Mouse (Mus musculus) gastrocnemius, postnatal 36 days (tissue): ENCODE results near the gene Ano2. TPM values are rescaled to one million over a fixed set of nuclear protein-coding genes. Genes with fewer than 3 reads are reported as not detected.

Experiments used
- DNase-seq, 2 experiments: peaks; one replicate each; pipeline ENCODE4 v3.0.0; 2022
- intact Hi-C: fragments of 180-260 bp; cut with DNase I; formaldehyde crosslinking; loops from one replicate; pipeline ENCODE4 v1.15.1; 2025
- total RNA-seq, 2 experiments: library from RNA; stranded (reverse); gene quantifications; 2 replicates each; pipeline ENCODE4 v1.2.3; 2021

Gene Ano2
- total RNA-seq, 2 experiments from 2014 or later = not detected

- DNase-seq = no peak
- intact Hi-C loops = no loop called here
Observed at GRCm38 (mm10) chr6:125879306-125879705, 189.1 kb downstream of the Ano2 start.

DNA sequence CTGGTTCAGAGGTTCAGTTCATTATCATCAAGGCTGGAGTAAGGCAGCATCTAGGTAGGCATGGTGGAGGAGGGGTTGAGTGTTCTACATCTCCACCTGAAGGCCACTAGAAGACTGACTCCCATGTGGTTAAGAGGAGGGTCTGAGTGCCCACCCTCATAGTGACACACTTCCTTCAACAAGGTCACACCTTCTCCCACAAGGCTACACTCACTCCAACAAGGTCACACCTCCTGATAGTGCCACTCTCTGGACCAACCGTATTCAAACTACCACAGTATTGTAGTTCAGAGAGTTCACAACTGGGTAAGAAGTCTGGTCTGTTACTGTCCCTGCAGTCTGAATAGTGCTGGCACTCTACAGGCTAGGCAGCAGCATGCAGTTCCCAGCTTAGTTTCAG lies 198.4 kb downstream of the Ano2 start:
- DNase-seq = no peak
- intact Hi-C loops = no loop called here

DNA sequence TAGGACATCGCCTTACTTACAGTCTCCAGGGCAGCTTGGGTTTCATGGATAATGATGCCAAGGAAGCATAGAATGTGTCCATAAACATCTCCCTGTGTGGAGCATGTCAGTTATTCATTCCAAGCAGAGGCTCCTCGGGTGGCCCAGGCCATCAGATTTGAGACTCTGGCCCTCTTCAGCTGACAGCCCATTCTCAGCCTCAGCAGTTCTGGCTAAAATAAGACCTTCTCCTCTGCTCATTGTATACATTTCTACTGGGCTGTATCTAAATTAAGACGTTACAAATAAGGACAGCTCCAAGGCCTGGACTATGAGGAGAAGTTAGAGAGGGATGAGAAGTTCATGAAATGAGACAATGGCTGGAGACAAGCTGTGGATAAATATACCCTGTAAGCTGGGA lies 204.1 kb downstream of the Ano2 start:
- intact Hi-C loops = no loop called here
- DNase-seq = no peak

- intact Hi-C loops = no loop called here
- DNase-seq = no peak
Observed at GRCm38 (mm10) chr6:125914446-125914845, 224.2 kb downstream of the Ano2 start.

- no peak for DNase-seq
- intact Hi-C loops = no loop called here
Observed at GRCm38 (mm10) chr6:125922746-125923145, 232.5 kb downstream of the Ano2 start.

- no peak for DNase-seq
- intact Hi-C loops = no loop called here
Observed at GRCm38 (mm10) chr6:125924979-125925378, 234.8 kb downstream of the Ano2 start.

DNA sequence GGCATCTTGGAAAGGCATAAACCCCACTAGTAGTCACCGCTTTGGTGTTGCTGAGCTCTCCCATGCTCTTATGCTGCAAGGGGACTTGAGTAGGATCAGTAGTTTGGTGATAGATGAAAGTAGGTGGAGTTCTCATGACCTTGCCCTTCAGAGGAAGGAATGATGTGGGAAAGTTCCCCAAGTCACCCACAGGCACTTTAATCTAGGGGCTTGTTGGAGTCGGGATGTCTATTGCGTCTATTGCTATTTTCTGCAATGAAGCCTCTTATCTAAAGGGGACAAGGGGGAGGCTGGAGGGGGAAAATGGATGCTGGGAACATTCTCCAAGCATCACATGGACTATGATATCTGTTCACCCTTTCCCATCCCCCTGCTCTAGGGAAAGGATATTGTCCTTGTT lies 235.6 kb downstream of the Ano2 start:
- intact Hi-C loops = no loop called here
- DNase-seq = no peak

DNA sequence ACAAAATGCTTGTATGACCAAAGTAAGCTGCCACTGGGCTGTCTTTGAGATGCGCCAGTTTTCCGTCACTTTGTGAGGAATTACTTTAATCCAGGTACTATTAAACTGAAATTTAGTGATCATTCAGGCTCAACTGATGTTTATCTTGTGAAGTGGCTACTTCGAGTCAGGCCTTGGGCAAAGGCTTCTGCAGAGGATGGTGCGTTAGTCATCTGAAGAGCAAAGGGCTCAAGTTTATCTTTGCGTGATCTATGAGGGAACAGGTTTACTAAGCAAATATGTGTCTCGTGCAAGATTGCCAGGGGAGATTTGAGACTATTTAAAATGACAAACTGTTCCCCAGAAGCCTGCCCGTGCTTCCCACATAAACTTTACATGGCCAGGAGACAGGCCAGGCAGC lies 241.7 kb downstream of the Ano2 start:
- no peak for DNase-seq
- intact Hi-C loops = no loop called here

- peak in 1 of 2 experiments; percentile 14 for DNase-seq
- intact Hi-C loops = no loop called here
Observed at GRCm38 (mm10) chr6:125954965-125955364, 264.7 kb downstream of the Ano2 start.

GRCm38 (mm10) chr6:125973551-125973950 lies 283.3 kb downstream of the Ano2 start:
- intact Hi-C loops = no loop called here
- no peak for DNase-seq

DNA sequence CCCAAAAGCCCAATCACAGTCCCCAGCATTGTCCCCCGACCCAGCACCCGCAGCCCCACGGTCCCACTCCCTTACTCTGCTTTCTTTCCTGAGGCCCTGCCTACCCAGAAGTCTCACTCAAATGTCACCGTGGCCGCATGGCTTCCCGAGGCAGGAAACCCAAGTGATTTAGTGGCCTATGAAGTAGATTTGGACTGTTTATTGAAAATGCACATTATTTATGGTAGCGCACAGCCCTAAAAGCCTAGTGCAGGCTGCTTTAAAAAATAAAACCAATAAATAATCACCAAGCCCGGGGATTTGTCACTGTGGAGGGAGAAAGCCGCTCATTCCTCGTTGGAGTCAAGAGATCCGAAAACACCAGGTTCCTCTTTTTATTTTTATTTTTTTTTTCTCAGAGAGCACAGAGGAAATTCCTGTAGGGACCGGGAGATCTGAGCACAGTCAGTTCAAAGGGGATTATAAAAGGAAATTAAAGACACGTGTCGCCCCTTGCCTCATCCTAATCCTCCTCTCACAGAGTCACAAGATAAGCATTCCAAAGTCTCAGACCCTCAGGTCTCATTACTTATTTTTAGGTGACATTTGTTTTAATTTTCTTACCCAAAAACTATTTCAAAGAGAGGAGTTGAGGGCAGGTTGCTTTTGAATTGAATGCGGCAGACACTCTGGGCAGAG lies 285.7 kb downstream of the Ano2 start:
- intact Hi-C loops = no loop called here
- DNase-seq = no peak

- no peak for DNase-seq
- intact Hi-C loops = no loop called here
Observed at GRCm38 (mm10) chr6:125979601-125980000, 289.4 kb downstream of the Ano2 start.

DNA sequence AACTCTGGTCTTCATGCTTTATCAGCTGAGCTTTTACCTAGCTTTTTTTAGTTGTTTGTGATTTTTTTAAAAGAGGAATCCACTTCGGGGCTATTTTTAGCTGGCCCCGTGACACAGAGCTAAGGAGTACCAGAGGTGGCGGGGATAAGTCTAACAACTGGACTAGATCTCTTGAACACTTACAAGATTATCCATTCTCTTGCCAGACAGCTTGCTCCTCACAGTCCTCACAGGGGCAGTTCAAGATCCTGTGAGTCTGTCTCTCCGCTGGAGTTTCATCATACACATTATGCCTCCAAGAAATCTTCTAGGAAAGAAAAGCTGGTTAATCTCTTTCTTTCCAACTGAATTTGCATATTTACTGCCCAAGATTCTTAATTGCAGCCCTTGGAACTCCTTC lies 293.8 kb downstream of the Ano2 start:
- intact Hi-C loops = no loop called here
- DNase-seq = no peak

- no peak for DNase-seq
- intact Hi-C loops = no loop called here
Observed at GRCm38 (mm10) chr6:125992731-125993130, 302.5 kb downstream of the Ano2 start.

DNA sequence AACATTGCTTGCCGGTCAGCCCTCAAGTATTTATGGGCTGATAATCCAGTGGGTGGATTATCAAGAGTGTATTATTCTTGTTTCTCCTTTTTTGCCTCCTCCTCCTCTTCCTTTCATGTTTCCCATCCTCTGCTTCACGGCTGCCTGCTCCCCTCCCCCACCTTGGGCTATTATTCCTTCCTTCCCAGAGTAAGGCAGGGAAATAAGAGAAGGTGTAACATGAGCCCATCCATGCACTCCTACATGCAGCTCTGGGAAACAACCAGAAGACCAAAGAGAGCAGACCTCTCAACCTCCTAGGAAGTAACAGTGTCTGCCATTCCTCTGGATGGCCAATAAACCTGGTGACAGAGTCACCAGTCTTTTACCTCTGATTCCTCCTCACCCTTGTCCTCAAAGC lies 311.6 kb downstream of the Ano2 start:
- DNase-seq = no peak
- intact Hi-C loops = no loop called here

DNA sequence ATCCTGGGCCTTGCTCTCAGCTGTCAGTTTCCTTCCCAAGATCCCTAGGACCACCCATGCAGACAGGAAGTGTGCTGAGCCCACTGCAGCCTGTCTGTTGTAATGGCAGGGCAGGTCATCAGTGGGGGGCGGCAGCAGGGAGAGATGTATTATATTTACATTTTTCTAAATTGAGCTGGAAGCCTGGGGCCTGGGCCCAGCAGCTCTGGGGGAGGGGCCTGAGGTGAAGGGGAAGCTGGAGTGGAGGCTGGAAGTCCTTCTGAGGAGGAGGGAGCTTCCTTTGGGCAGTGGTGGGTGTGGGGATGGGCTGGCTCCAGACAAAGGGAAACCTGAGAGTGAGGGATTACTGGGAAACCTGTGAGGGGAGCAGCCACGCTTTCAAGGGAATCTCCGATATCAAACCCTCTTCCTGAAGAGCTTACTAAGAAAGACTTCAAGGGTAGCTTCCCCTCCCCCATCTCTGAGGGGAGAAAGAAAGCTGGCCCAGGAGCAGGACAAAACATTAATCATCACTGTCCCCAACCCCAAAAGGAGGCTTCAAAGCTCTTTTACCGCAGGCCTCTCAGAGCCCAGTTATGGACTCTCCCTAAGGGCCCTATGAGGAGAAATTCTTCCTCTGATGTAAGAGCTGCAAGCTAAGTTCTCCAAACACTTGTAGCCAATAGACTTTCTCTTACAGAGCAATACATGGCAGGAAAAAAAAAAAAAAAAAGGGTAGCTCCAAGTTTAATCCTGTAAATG lies 313.0 kb downstream of the Ano2 start:
- intact Hi-C loops = no loop called here
- no peak for DNase-seq

DNA sequence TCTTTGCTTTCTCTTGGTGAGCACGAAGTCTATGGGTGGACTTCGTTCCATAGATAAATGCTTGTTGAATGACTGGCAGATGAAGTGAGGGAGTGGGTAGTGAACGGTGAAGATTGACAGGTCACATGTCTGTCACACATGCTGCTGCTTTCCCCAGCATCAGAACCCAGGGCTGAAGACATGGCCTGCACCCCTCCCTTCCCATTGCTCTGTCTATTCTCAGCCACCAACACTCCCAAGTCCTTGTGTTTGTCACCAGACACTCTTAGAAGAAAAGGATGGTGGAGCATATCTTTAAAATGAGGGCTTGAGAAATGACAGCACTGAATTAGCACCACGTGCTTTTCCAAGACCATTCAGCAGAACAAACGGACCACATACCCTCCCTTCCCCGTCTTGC lies 316.4 kb downstream of the Ano2 start:
- intact Hi-C loops = no loop called here
- DNase-seq = no peak

DNA sequence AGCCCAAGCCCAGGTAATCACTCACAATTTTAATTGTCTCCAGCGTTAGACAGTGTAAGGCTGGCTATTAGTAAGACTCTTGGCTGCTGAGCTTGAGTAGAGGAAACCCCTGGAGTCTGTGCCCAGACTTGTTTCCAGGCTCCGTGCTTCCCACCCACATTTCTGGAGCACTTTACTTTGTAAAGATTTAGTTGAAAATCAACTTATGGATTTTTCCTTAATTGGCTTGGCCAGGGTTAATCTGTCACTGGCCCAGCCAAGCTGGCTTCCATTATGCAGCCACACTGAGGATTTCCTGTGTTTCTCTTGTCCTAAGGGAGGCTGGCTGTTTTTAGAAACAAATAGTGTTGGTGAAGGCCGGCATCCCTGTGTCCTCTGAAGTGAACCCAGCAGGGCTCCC lies 318.9 kb downstream of the Ano2 start:
- no peak for DNase-seq
- intact Hi-C loops = no loop called here

DNA sequence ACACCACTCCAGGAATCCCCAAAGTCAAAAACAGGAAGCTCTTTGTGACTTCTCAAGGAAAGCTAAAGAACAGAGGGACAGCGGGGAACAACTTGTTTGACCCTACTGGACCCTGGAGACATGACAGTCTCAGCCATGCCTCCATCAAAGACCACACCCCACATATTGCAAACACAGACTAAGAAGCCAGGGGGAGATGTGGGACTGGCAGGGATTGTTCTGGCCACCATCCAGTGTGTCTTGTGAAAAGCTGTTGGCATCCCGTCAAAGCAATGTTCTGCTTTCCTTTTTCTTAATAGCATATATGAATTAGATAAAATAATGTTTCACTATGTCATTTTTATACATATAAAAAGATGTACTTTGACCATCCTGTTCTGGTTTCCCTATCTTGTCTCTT lies 326.8 kb downstream of the Ano2 start:
- DNase-seq = no peak

GRCm38 (mm10) chr6:126018411-126018810 lies 328.2 kb downstream of the Ano2 start:
- no peak for DNase-seq
- intact Hi-C loops = no loop called here

More for the DNA sequence above, 326.8 kb downstream of the Ano2 start:
- intact Hi-C loops = no loop called here

DNA sequence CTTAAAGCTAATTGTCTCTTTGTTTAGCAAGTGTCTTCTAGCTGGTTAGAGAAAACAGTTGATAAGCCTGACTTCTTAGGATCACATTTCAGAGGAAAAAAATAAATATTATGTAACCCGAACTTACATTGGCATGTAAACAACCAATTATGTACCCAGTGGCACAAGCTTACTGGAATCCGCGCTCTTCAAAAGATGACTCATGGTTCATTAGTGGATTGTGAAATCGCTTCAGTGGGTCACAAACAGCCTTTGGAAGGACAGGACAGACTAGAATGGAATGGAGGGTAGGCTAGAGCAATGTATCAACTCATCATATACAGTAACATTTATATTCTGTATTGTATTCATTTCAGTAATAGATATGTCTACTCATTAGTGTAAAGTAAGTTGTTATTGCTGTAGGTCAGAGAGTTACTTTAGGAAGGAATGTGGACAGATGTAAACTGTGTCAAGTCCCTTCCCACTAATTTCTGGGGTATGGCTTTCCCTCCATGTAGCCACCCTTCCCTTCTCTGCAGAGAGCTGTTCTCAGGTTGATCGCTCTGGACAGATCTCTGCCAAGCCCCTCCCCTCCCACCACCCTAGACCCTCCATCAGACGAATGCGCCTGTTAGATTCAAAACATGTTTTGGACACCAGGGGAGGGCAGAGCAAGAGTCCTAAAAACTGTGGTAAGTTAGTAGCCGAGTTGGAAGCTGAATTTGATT lies 343.6 kb downstream of the Ano2 start:
- intact Hi-C loops = no loop called here
- DNase-seq = no peak

- intact Hi-C loops = no loop called here
- DNase-seq = no peak
Observed at GRCm38 (mm10) chr6:126034403-126034724, 344.1 kb downstream of the Ano2 start.
